Mouse (Mus musculus): Measurements from ENCODE around the gene Radil. TPM values are rescaled to one million over a fixed set of nuclear protein-coding genes. Genes with fewer than 3 reads are reported as not detected.

Gene Radil
- polyA plus RNA-seq, 1 experiment from 2014 or later: 27.6 TPM

GRCm38 (mm10) chr5:142448623-142449022 lies 102.3 kb downstream of the Radil start:
- no peak overlapping the region for H3K4me2 ChIP-seq

GRCm38 (mm10) chr5:142448076-142448475 lies 102.8 kb downstream of the Radil start:
- peak; percentile 63 for ATAC-seq (replicated peaks)
- H3K27me3 ChIP-seq (replicated peaks): no peaks in the 10 kb centered on the region
- no peak overlapping the region for H3K4me3 ChIP-seq
- peak overlapping the region; percentile 36; the same call in 1 of the 2 replicates for H3K27ac ChIP-seq
- peaks cover 7% of the 10 kb centered on the region; the same call in 1 of the 2 replicates for H3K36me3 ChIP-seq (replicated peaks)
- no peak overlapping the region for H3K4me2 ChIP-seq
- H3K9ac ChIP-seq: no peak overlapping the region
- H3K9me3 ChIP-seq: no peaks in the 10 kb centered on the region
- WGBS: 8% methylated on average over 9 of the region's 9 CpGs
- H3K4me1 ChIP-seq: peaks cover 21% of the 10 kb centered on the region

More at GRCm38 (mm10) chr5:142448623-142449022, 102.3 kb downstream of the Radil start:
- no peak overlapping the region for H3K4me3 ChIP-seq
- H3K27me3 ChIP-seq (replicated peaks): no peaks in the 10 kb centered on the region
- WGBS: 77% methylated on average over 12 of the region's 12 CpGs
- no peak overlapping the region for H3K9ac ChIP-seq
- H3K9me3 ChIP-seq: no peaks in the 10 kb centered on the region
- ATAC-seq (replicated peaks): no peak
- no peak overlapping the region for H3K27ac ChIP-seq
- H3K36me3 ChIP-seq (replicated peaks): peaks cover 10% of the 10 kb centered on the region
- peaks cover 18% of the 10 kb centered on the region for H3K4me1 ChIP-seq

GRCm38 (mm10) chr5:142445709-142446108 lies 105.2 kb downstream of the Radil start:
- H3K4me3 ChIP-seq: no peak overlapping the region
- H3K27me3 ChIP-seq (replicated peaks): no peaks in the 10 kb centered on the region
- WGBS: 35% methylated on average over 8 of the region's 8 CpGs
- no peak overlapping the region for H3K4me2 ChIP-seq
- H3K27ac ChIP-seq: no peak overlapping the region
- no peaks in the 10 kb centered on the region for H3K9me3 ChIP-seq
- H3K9ac ChIP-seq: 0 out of 2 replicates have a peak overlapping the region, but pooled peaks have one; percentile 13
- peaks cover 29% of the 10 kb centered on the region for H3K4me1 ChIP-seq
- ATAC-seq (replicated peaks): no peak
- 0 out of 2 replicates have a peak, but pooled peaks cover 3% of the 10 kb centered on the region for H3K36me3 ChIP-seq (replicated peaks)

GRCm38 (mm10) chr5:142444791-142445531 lies 105.9 kb downstream of the Radil start:
- no peaks in the 10 kb centered on the region for H3K9me3 ChIP-seq
- no peak overlapping the region for H3K27ac ChIP-seq

GRCm38 (mm10) chr5:142443994-142444393 lies 106.9 kb downstream of the Radil start:
- no peak overlapping the region for H3K27ac ChIP-seq
- no peaks in the 10 kb centered on the region for H3K27me3 ChIP-seq (replicated peaks)
- no peak for ATAC-seq (replicated peaks)
- no peak overlapping the region for H3K4me2 ChIP-seq
- no peaks in the 10 kb centered on the region for H3K9me3 ChIP-seq
- H3K9ac ChIP-seq: no peak overlapping the region
- H3K4me1 ChIP-seq: peaks cover 44% of the 10 kb centered on the region
- H3K4me3 ChIP-seq: no peak overlapping the region
- H3K36me3 ChIP-seq (replicated peaks): no peaks in the 10 kb centered on the region
- 74% methylated on average over 14 of the region's 14 CpGs for WGBS

More at GRCm38 (mm10) chr5:142444791-142445531, 105.9 kb downstream of the Radil start:
- Histone ChIP-seq H3K4me2 (no peak overlapping the region), H3K9ac (no peak overlapping the region), H3K27me3 (replicated peaks) (no peaks in the 10 kb centered on the region), H3K4me3 (no peak overlapping the region), H3K36me3 (replicated peaks) (no peaks in the 10 kb centered on the region), H3K4me1 (peaks cover 37% of the 10 kb centered on the region)
- ATAC-seq (replicated peaks): no peak
- WGBS: 70% methylated on average over 11 of the region's 11 CpGs

- Histone ChIP-seq H3K4me2 (no peak overlapping the region), H3K4me1 (peaks cover 44% of the 10 kb centered on the region), H3K9ac (no peak overlapping the region), H3K4me3 (no peak overlapping the region), H3K27me3 (replicated peaks) (no peaks in the 10 kb centered on the region), H3K27ac (no peak overlapping the region), H3K36me3 (replicated peaks) (no peaks in the 10 kb centered on the region), H3K9me3 (no peaks in the 10 kb centered on the region)
- 55% methylated on average over 15 of the region's 15 CpGs for WGBS
- ATAC-seq (replicated peaks): no peak
Observed at GRCm38 (mm10) chr5:142443514-142443913, 107.4 kb downstream of the Radil start.

GRCm38 (mm10) chr5:142442045-142442440 lies 108.9 kb downstream of the Radil start:
- H3K27ac ChIP-seq: no peak overlapping the region
- no peak overlapping the region for H3K4me3 ChIP-seq
- no peak for ATAC-seq (replicated peaks)

GRCm38 (mm10) chr5:142441332-142442044 lies 109.4 kb downstream of the Radil start:
- H3K9ac ChIP-seq: no peak overlapping the region
- peak overlapping the region; percentile 43; the same call in 1 of the 2 replicates for H3K4me2 ChIP-seq
- no peaks in the 10 kb centered on the region for H3K27me3 ChIP-seq (replicated peaks)
- H3K4me1 ChIP-seq: peaks cover 37% of the 10 kb centered on the region
- ATAC-seq (replicated peaks): no peak
- 60% methylated on average over 22 of the region's 22 CpGs for WGBS
- no peaks in the 10 kb centered on the region for H3K9me3 ChIP-seq
- no peak overlapping the region for H3K4me3 ChIP-seq
- H3K27ac ChIP-seq: peak overlapping the region; percentile 69
- peaks cover 1% of the 10 kb centered on the region; the same call in 1 of the 2 replicates for H3K36me3 ChIP-seq (replicated peaks)

More at GRCm38 (mm10) chr5:142442045-142442440, 108.9 kb downstream of the Radil start:
- Histone ChIP-seq H3K4me1 (peaks cover 37% of the 10 kb centered on the region), H3K4me2 (no peak overlapping the region), H3K9ac (no peak overlapping the region), H3K36me3 (replicated peaks) (no peaks in the 10 kb centered on the region), H3K27me3 (replicated peaks) (no peaks in the 10 kb centered on the region), H3K9me3 (no peaks in the 10 kb centered on the region)
- WGBS: 84% methylated on average over 7 of the region's 7 CpGs

GRCm38 (mm10) chr5:142440451-142441147 lies 110.3 kb downstream of the Radil start:
- 2% methylated on average over 19 of the region's 19 CpGs for WGBS
- no peaks in the 10 kb centered on the region for H3K9me3 ChIP-seq
- peak overlapping the region; percentile 43 for H3K4me2 ChIP-seq
- peaks cover 35% of the 10 kb centered on the region for H3K4me1 ChIP-seq
- no peaks in the 10 kb centered on the region for H3K27me3 ChIP-seq (replicated peaks)
- peak overlapping the region; percentile 69 for H3K27ac ChIP-seq
- H3K9ac ChIP-seq: no peak overlapping the region
- peaks cover 9% of the 10 kb centered on the region for H3K36me3 ChIP-seq (replicated peaks)
- peak overlapping the region; percentile 10 for H3K4me3 ChIP-seq
- ATAC-seq (replicated peaks): peak; percentile 79

GRCm38 (mm10) chr5:142439911-142440432 lies 110.9 kb downstream of the Radil start:
- Histone ChIP-seq H3K27me3 (replicated peaks) (no peaks in the 10 kb centered on the region), H3K36me3 (replicated peaks) (peaks cover 14% of the 10 kb centered on the region), H3K4me1 (peaks cover 29% of the 10 kb centered on the region), H3K4me2 (peak overlapping the region; percentile 43), H3K27ac (peak overlapping the region; percentile 69), H3K9ac (no peak overlapping the region), H3K4me3 (peak overlapping the region; percentile 10), H3K9me3 (no peaks in the 10 kb centered on the region)
- WGBS: 2% methylated on average over 12 of the region's 12 CpGs
- peak; percentile 63 for ATAC-seq (replicated peaks)

GRCm38 (mm10) chr5:142438380-142438938 lies 112.4 kb downstream of the Radil start:
- no peaks in the 10 kb centered on the region for H3K27me3 ChIP-seq (replicated peaks)
- no peak overlapping the region for H3K9ac ChIP-seq
- no peak overlapping the region for H3K27ac ChIP-seq
- no peaks in the 10 kb centered on the region for H3K9me3 ChIP-seq
- ATAC-seq (replicated peaks): no peak
- peaks cover 14% of the 10 kb centered on the region for H3K36me3 ChIP-seq (replicated peaks)
- H3K4me1 ChIP-seq: peaks cover 26% of the 10 kb centered on the region
- H3K4me2 ChIP-seq: no peak overlapping the region
- H3K4me3 ChIP-seq: no peak overlapping the region
- 92% methylated on average over 16 of the region's 16 CpGs for WGBS
